Mouse (Mus musculus) limb, embryonic 15.5 days (tissue): Measurements from ENCODE around the gene Mars2. TPM values are rescaled to one million over a fixed set of nuclear protein-coding genes. Genes with fewer than 3 reads are reported as not detected.
A peak's percentile ranks its signal among the peaks of the same experiment; 100 is the strongest.

Experiments used
- ATAC-seq: fragments of 200-750 bp; cut with Nextera tagmentation; 2 replicates; pipeline ENCODE4 v1.8.0; 2017; ENCODE audit warnings: low read depth, moderate TSS enrichment; ENCODE audit not compliant: insufficient number of reproducible peaks, low FRiP score, low TSS enrichment
- H3K27ac ChIP-seq: fragments of 300-500 bp; sonication (generic); 2 replicates; pipeline ENCODE4 v1.5.1; 2015; ENCODE audit warnings: moderate library complexity, mild to moderate bottlenecking, inconsistent platforms
- H3K27me3 ChIP-seq: fragments of 300-500 bp; sonication (generic); 2 replicates; pipeline ENCODE4 v1.6.1; 2015; ENCODE audit warnings: inconsistent platforms
- H3K36me3 ChIP-seq: fragments of 300-500 bp; sonication (generic); 2 replicates; pipeline ENCODE4 v1.6.1; 2015; ENCODE audit warnings: inconsistent platforms
- H3K4me1 ChIP-seq: fragments of 300-500 bp; sonication (generic); 2 replicates; pipeline ENCODE4 v1.6.1; 2015; ENCODE audit warnings: inconsistent platforms
- H3K4me2 ChIP-seq: fragments of 300-500 bp; sonication (generic); 2 replicates; pipeline ENCODE4 v1.6.1; 2015; ENCODE audit warnings: mild to moderate bottlenecking, inconsistent platforms
- H3K4me3 ChIP-seq: fragments of 300-500 bp; sonication (generic); 2 replicates; pipeline ENCODE4 v1.5.1; 2015; ENCODE audit warnings: mild to moderate bottlenecking, inconsistent platforms
- H3K9ac ChIP-seq: fragments of 300-500 bp; sonication (generic); 2 replicates; pipeline ENCODE4 v1.6.1; 2015; ENCODE audit warnings: inconsistent platforms
- H3K9me3 ChIP-seq: fragments of 300-500 bp; sonication (generic); 2 replicates; pipeline ENCODE4 v1.6.1; 2016; ENCODE audit warnings: inconsistent platforms
- WGBS: fragments of 180-500 bp; shearing (Covaris S2); methylation state at CpG from one replicate; pipeline ENCODE4 v1.1.7; 2015; 5-methylcytosine and 5-hydroxymethylcytosine counted together
- polyA plus RNA-seq: library from polyadenylated mRNA; unstranded; fragments of >200 nt; fragmentation: Nextera tagmentation; extraction: Ambion mirVana; gene quantifications from 2 replicates; pipeline ENCODE4 v1.2.1, GENCODE M21; 2015

Mars2 gene
- polyA plus RNA-seq, 1 experiment from 2014 or later = 2.5 TPM

DNA sequence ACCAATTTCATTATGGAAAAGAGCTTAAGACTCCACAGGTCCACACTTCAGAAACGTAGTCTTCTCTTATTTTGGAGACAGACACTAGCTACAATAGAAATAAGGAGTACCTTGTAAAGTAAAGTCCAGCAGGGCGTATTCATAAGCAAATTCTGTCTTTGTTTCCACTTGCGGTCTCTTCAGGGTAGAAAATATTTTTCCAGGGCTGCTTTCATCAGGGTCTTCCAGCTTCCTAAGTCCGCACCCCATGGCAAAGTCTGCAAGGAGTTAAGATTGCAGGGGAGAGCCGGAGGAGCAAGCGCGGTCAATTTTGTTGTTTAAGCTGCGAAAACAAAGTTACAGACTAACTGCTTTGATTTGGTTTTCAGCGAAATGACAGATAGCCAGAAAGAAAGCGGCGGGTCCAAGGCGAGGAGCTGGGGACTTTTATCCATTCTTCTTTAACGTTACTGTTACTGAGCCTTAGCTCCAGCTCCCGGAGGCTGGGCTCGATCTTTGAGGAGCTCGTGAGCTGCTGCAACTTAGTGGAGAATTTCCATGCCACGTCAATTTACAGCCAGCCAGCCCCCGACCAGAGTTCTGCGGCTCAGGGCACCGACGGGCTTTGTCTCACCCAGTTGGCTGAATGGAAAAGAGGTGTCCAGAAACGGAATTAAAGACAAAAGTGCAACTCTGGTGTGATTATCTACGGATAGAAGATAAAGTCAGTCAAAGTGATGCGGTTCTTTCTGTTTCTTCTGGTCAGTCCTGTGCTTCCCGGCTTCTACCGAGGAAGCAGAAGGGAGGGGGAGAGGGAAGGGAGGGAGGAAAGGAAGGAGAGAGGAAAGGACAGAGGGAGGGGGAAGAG is 10.7 kb upstream of the Mars2 start, which contains the start of gene Rftn2:
TSS of gene Rftn2 (minus strand) at position 772 of the 847 bp plus-strand sequence.
- Histone ChIP-seq H3K4me3 (peak within 1 kb of the TSS; percentile 55), H3K36me3 (no peaks in the 10 kb centered on the region), H3K4me1 (peaks cover 26% of the 10 kb centered on the region), H3K27ac (peak within 1 kb of the TSS; percentile 90), H3K9ac (peak within 1 kb of the TSS; percentile 61), H3K4me2 (peak within 1 kb of the TSS; percentile 54), H3K9me3 (no peaks in the 10 kb centered on the region), H3K27me3 (no peaks in the 10 kb centered on the region)
- 2% methylated on average over 26 of the region's 26 CpGs for WGBS
- peak; percentile 70; the same call in 1 of the 2 replicates for ATAC-seq

DNA sequence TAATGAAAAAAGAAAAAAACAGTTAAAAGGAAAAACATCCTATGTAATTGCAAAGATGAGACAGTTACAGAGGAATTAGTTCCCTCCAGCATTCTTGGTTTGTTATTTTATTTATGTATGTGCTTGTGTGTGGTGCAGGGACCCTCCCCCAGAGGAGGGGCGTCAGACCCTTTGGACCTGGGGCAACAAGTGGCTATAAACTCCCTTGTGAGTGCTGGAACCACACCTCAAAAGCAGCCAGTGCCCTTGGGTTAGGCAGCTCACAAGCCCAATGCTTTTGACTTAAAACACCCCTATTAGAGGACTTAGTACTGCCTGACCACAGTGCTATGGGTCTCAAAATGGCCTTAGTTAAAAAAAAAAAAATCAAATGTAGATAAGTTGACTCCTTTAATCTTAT is 9.6 kb upstream of the Mars2 start:
- ATAC-seq = no peak
- Histone ChIP-seq H3K4me1 (peaks cover 17% of the 10 kb centered on the region), H3K27me3 (no peaks in the 10 kb centered on the region), H3K4me2 (no peak overlapping the region), H3K27ac (no peak overlapping the region), H3K9me3 (no peaks in the 10 kb centered on the region), H3K9ac (no peak overlapping the region), H3K36me3 (no peaks in the 10 kb centered on the region), H3K4me3 (no peak overlapping the region)
- WGBS = 29% methylated on average over 1 of the region's 1 CpGs

DNA sequence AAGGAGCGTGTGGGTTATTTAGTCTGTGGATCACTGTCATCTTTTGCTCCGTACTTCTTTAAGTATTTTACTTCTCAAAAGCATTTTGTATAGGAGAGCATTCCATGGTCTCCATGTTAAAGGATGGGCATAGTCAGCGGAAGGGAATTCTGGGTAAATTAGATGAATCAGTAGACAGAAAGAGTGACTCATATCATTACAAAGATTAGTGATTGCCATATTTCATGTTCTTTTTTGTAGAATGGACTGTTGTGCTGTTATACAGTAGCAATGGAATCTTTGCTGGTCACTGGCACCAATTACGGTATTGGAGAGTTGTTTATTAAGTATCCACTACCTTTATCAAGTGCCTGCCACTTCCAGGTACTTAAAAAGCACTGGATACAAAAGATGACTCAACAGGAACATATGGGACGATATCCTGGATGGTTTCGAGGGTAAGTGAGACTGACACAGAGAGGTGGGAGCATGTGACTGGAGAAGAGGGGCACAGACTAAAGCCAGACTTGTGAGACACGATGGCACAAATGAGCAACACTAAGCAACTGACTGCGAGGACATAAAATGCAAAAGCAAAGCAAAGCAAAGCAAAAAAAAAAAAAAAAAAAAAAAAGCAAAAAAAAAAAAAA is 8.6 kb upstream of the Mars2 start:
- no peak overlapping the region for H3K9ac ChIP-seq
- H3K4me3 ChIP-seq = no peak overlapping the region
- H3K9me3 ChIP-seq = no peaks in the 10 kb centered on the region
- H3K4me2 ChIP-seq = no peak overlapping the region
- H3K4me1 ChIP-seq = peaks cover 9% of the 10 kb centered on the region
- H3K36me3 ChIP-seq = 0 out of 2 replicates have a peak, but pooled peaks cover 2% of the 10 kb centered on the region
- H3K27ac ChIP-seq = no peak overlapping the region
- ATAC-seq = no peak
- H3K27me3 ChIP-seq = no peaks in the 10 kb centered on the region
- WGBS = 83% methylated on average over 8 of the region's 8 CpGs

DNA sequence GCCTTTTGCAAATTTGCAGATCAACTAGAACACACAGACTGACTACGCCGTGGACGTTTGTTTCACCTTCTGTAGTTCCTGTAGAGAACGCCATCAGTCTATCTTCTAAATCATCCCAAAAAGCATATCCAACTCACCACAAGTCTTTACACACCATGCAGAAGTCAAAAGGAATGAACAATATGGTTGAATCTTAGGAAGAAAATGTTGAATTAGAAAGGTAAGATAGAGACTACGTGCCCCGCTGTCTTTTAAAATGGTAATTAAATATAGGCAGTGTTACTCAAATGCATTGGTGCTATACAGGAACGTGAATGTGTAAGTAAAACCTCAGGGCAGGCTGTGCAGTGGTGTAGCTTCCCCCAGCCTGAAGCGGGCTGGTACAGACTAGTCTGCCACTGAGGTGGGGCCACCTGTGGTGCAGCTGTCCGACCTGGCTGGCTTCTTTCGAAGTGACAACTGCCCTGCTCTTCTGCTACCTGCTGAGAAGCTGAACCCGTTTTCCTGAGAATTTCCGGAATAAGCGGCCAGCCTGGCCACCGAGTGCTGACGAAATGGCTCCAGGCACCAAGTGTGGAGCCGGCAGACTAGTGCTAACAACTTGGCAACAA is 2.0 kb upstream of the Mars2 start:
- no peak for ATAC-seq
- Histone ChIP-seq H3K9me3 (no peaks in the 10 kb centered on the region), H3K27ac (no peak overlapping the region), H3K4me2 (no peak overlapping the region), H3K27me3 (no peaks in the 10 kb centered on the region), H3K9ac (no peak overlapping the region), H3K4me1 (peaks cover 14% of the 10 kb centered on the region), H3K4me3 (no peak overlapping the region), H3K36me3 (0 out of 2 replicates have a peak, but pooled peaks cover 2% of the 10 kb centered on the region)
- WGBS = 47% methylated on average over 16 of the region's 16 CpGs

DNA sequence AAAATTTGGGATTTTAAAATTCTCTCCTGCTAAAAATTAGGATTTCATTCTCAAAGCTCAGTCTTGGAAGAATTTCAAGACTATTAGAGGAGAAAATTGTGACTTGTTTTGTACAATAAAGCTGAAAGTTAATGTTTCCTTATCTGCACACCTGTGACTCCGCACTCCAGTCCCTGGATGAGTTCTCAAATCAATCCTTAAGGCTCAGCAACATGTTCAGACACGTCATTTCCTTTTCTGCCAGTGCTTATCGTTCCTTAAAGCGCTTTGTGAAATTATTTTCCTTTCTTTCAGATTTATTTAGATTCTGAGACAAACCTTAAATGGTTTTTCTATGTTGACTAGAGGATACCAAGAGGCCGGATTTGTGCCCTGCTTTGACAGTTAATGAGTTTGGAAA is 490 bp upstream of the Mars2 start:
- Histone ChIP-seq H3K27ac (no peak overlapping the region; the same call in 1 of the 2 replicates), H3K27me3 (no peaks in the 10 kb centered on the region), H3K4me3 (peak overlapping the region; percentile 87), H3K9ac (no peak overlapping the region), H3K4me1 (peaks cover 14% of the 10 kb centered on the region), H3K9me3 (no peaks in the 10 kb centered on the region), H3K36me3 (peaks cover 2% of the 10 kb centered on the region; the same call in 1 of the 2 replicates), H3K4me2 (peak overlapping the region; percentile 87)
- WGBS = 33% methylated on average over 5 of the region's 5 CpGs
- no peak for ATAC-seq

DNA sequence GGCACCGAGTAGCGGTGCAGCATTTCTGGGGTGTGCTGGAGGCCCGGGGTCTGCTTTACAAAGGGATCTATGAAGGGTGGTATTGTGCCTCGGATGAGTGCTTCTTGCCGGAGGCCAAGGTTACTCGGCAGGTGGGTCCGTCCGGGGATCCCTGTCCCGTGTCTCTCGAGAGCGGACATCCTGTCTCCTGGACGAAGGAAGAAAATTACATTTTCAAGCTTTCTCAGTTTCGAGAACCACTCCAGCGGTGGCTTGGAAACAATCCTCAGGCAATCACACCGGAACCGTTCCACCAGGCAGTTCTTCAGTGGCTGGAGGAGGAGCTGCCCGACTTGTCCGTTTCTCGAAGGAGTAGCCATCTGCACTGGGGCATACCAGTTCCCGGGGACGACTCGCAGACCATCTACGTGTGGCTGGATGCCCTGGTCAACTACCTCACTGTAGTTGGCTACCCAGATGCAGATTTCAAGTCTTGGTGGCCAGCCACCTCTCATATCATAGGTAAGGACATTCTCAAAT is 725 bp downstream of the Mars2 start:
- under 1% methylated on average over 23 of the region's 23 CpGs for WGBS
- no peak for ATAC-seq
- Histone ChIP-seq H3K4me1 (peaks cover 14% of the 10 kb centered on the region), H3K4me3 (peak overlapping the region; percentile 87), H3K36me3 (peaks cover 2% of the 10 kb centered on the region; the same call in 1 of the 2 replicates), H3K27me3 (no peaks in the 10 kb centered on the region), H3K4me2 (peak overlapping the region; percentile 87), H3K27ac (peak overlapping the region; percentile 63; the same call in 1 of the 2 replicates), H3K9me3 (no peaks in the 10 kb centered on the region), H3K9ac (peak overlapping the region; percentile 62)

DNA sequence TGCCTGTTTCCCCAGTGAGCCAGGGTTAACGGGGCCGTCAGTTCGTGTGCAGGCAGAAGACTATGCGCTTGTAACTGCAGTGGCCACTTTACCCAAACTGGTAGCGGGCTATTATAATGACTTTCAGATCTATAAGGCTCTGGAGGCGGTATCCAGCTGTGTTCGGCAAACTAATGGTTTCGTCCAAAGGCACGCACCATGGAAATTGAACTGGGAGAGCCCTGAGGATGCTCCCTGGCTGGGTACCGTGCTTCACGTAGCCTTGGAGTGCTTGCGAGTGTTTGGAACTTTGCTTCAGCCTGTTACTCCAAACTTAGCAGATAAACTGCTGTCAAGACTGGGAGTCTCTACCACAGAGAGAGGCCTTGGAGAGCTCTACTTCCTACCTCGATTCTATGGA is 1.5 kb downstream of the Mars2 start:
- peaks cover 14% of the 10 kb centered on the region for H3K4me1 ChIP-seq
- peak overlapping the region; percentile 87 for H3K4me2 ChIP-seq
- ATAC-seq = no peak
- no peaks in the 10 kb centered on the region for H3K27me3 ChIP-seq
- peak overlapping the region; percentile 87 for H3K4me3 ChIP-seq
- peak overlapping the region; percentile 62 for H3K9ac ChIP-seq
- no peak overlapping the region for H3K27ac ChIP-seq
- H3K36me3 ChIP-seq = no peaks in the 10 kb centered on the region; the same call in 1 of the 2 replicates
- 24% methylated on average over 13 of the region's 13 CpGs for WGBS
- no peaks in the 10 kb centered on the region for H3K9me3 ChIP-seq

DNA sequence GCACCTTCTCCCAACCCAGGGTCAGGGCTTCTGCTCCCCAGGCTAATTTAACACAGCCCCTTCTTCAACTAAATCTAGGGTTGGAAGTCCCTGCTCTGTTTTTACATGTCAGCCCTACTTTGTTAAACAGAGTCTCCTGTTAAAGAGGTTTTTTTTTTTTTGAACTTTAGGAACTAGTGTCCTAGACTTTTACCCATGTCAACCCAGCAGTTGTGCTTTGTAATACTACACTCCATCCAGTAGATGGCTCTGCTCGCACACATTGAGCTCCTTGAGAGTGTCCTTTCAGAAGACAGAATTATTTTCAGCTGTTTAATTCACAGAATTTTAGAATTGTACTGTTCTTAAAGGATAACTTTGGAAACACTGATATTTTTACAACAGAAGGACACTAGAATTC is 2.3 kb downstream of the Mars2 start:
- Histone ChIP-seq H3K4me2 (peak overlapping the region; percentile 87; the same call in 1 of the 2 replicates), H3K4me3 (peak overlapping the region; percentile 87; the same call in 1 of the 2 replicates), H3K36me3 (no peaks in the 10 kb centered on the region; the same call in 1 of the 2 replicates), H3K9ac (no peak overlapping the region), H3K27ac (no peak overlapping the region), H3K4me1 (peaks cover 14% of the 10 kb centered on the region), H3K27me3 (no peaks in the 10 kb centered on the region), H3K9me3 (no peaks in the 10 kb centered on the region)
- 0% methylated on average over 1 of the region's 1 CpGs for WGBS
- no peak for ATAC-seq

DNA sequence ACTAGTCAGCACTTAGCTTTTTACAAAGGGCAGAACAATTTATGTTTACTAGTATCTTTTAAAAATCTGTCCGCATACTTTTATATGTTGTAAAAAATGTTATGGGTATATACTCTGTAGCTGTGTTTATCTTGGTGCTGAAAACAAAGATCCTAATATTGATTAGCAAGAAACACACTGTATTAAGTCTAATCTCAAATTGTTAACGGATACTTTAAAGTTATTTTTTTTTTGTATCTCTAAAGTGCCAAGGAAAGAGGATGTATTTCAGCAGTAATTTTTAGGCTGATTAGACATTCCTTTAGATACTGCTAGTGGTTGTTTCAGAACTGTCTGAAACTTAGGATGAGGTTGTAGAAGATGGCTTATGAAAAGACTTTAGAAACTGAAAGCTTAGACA is 9.4 kb downstream of the Mars2 start:
- H3K4me1 ChIP-seq = no peaks in the 10 kb centered on the region
- H3K36me3 ChIP-seq = no peaks in the 10 kb centered on the region
- WGBS = 72% methylated on average over 2 of the region's 2 CpGs
- no peak overlapping the region for H3K4me3 ChIP-seq
- H3K27ac ChIP-seq = no peak overlapping the region
- H3K4me2 ChIP-seq = no peak overlapping the region
- no peaks in the 10 kb centered on the region for H3K9me3 ChIP-seq
- no peak for ATAC-seq
- no peaks in the 10 kb centered on the region for H3K27me3 ChIP-seq
- no peak overlapping the region for H3K9ac ChIP-seq

DNA sequence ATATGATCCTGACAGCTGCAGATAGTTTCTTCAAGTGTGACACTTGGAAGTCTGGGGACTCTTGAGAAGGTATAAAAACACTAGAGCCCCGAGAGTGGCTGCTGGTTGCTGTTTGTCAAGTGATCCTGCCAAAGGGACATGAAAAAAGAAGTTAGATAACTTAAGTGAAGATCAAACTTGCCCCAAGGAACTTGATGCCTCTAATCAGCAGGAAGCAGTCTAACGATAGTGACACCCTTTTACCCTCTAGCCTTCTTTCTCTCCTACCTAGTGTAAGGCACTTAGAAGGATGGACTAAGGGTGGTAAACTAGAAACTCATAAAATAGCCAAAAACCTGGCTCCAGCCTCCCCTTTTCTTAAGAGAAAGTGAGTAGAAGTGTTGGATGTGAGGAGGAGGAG is 27.4 kb downstream of the Mars2 start:
- no peak overlapping the region for H3K4me2 ChIP-seq
- WGBS = 31% methylated on average over 2 of the region's 2 CpGs
- ATAC-seq = no peak
- no peaks in the 10 kb centered on the region for H3K36me3 ChIP-seq
- H3K27me3 ChIP-seq = no peaks in the 10 kb centered on the region
- no peak overlapping the region for H3K4me3 ChIP-seq
- H3K27ac ChIP-seq = no peak overlapping the region
- H3K9me3 ChIP-seq = no peaks in the 10 kb centered on the region
- H3K4me1 ChIP-seq = no peaks in the 10 kb centered on the region
- no peak overlapping the region for H3K9ac ChIP-seq

DNA sequence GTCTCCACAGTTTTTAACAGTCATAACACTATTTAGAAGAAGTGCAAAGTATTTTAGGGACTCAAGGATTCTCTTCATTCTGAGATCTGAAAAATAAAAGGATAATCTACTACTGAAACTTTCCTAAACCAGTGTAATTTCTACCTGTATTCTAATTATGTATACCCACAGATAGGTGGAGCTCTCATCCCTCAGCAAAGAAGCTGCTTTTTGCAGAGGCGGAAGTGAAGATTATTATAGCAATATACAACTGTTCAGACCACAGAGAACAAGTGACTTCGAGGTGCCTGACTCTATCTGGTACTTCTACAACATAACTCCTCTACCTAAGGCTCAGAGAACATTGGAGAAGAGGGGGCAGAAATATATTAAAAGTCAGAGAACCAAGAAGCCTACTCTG is 28.5 kb downstream of the Mars2 start:
- Histone ChIP-seq H3K9ac (no peak overlapping the region), H3K9me3 (no peaks in the 10 kb centered on the region), H3K27me3 (no peaks in the 10 kb centered on the region), H3K27ac (no peak overlapping the region), H3K4me2 (no peak overlapping the region), H3K4me3 (no peak overlapping the region), H3K36me3 (no peaks in the 10 kb centered on the region), H3K4me1 (no peaks in the 10 kb centered on the region)
- WGBS = 55% methylated on average over 2 of the region's 2 CpGs
- ATAC-seq = no peak
